ENCODE assay signal across 1 mouse cellular context in the genomic region with DNA sequence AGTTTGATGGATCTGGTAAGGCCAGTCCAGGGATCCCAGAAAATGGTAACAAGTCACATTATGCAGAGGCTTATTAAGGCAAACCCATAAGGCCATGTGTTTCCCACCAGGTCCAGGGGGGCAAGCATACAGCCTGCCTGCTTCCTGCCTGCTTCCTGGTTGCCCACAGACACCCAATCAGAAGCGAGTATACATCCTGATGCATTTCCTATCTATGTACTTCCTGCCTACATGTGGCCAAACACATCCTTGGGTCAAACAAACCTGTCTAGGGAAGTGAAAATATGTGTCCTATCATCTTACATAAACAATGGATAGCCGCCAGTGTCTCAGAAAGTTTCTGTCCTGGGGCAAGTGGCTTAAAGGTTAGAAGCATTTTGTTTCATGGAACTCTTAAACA.
TF ChIP-seq lines count a peak whose summit lies in the region.

No protein-coding gene starts in this region.

TF ChIP-seq in MEL, 35 proteins besides CTCF, POLR2A, EP300 and RAD21:
- TF ChIP-seq SIN3A (IDR thresholded peaks at IDR 0.05; ENCODE audit: low read length) (no peak), ELF1 (IDR thresholded peaks at IDR 0.05; ENCODE audit: low read depth, low read length) (peak; percentile 43; the same call in 1 of the 2 replicates)
